Mouse (Mus musculus): Measurements from ENCODE around the gene Stk33.

DNA sequence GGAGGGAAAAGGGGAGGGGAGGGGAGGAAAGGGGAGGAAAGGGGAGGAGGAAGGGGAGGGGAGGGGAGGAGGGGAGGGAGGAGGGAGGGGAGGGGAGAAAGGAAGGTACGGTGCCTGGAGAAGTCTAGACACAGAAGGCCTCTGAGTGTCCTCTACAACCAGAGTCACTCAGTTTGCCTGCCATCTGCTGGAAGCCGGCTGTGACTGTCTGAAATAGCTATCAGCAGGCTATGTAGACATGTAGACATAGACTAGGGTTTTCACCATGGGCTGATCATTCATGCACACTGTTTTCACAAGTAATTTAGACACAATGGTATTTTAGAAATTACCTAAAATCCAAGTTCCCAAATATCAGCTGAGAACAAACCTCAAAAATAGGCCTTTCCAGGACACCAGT is 148.4 kb downstream of the Stk33 start:
- TF ChIP-seq HCFC1 (IDR thresholded peaks at IDR 0.05; ENCODE audit: borderline replicate concordance, insufficient read depth, low read length), result no peak
- TF ChIP-seq MAFK (IDR thresholded peaks at IDR 0.05; ENCODE audit: insufficient read depth, low read depth, low read length), result no peak
- no peak for TF ChIP-seq ZC3H11A (IDR thresholded peaks at IDR 0.05; ENCODE audit: borderline replicate concordance, low read depth, low read length)
